Mouse (Mus musculus) embryonic fibroblast, embryonic 13.5 days (primary cell): ENCODE measurements around the gene Zfp987.
"Not testable (repeated sequence)": the region's sequence is repeated elsewhere in the genome, so short reads cannot be mapped to it uniquely, and the experiment has no call there.

Experiments used
- CTCF ChIP-seq: IDR thresholded peaks from 2 replicates; pipeline ENCODE4 v1.5.1; 2011; ENCODE audit warnings: mild to moderate bottlenecking, control low read depth, low read length, moderate library complexity, borderline replicate concordance; ENCODE audit not compliant: insufficient read depth
- POLR2A ChIP-seq: IDR thresholded peaks from 2 replicates; pipeline ENCODE4 v1.6.1; 2011; ENCODE audit warnings: low read depth, mild to moderate bottlenecking, control low read depth, low read length, moderate library complexity

GRCm38 (mm10) chr4:146063621-146064020 is 33.5 kb upstream of the Zfp987 start:
- not testable (repeated sequence) for TF ChIP-seq CTCF, POLR2A
